Mouse (Mus musculus) olfactory bulb, adult 2 months (tissue): ENCODE data around the gene Gm614. TPM values are rescaled to one million over a fixed set of nuclear protein-coding genes. Genes with fewer than 3 reads are reported as not detected.
A peak's percentile ranks its signal among the peaks of the same experiment; 100 is the strongest.

Experiments used
- H3K27ac ChIP-seq: fragments of 200-500 bp; 2 replicates; pipeline ENCODE4 v1.5.1; 2012; ENCODE audit warnings: low read depth, low read length; ENCODE audit not compliant: insufficient read depth
- H3K4me1 ChIP-seq: fragments of 200-500 bp; 2 replicates; pipeline ENCODE4 v1.6.1; 2012; ENCODE audit warnings: low read length; ENCODE audit not compliant: control insufficient read depth, insufficient read depth
- H3K4me3 ChIP-seq: fragments of 200-500 bp; 2 replicates; pipeline ENCODE4 v1.5.1; 2012; ENCODE audit warnings: mild to moderate bottlenecking, low read depth, low read length, moderate library complexity; ENCODE audit not compliant: insufficient read depth
- CTCF ChIP-seq: fragments of 200-500 bp; IDR thresholded peaks from 2 replicates; pipeline ENCODE4 v1.5.1; 2012; ENCODE audit warnings: low read depth, mild to moderate bottlenecking, low read length, moderate library complexity; ENCODE audit not compliant: insufficient read depth
- POLR2A ChIP-seq: fragments of 200-500 bp; IDR thresholded peaks from 2 replicates; pipeline ENCODE4 v1.6.1; 2012; ENCODE audit warnings: mild to moderate bottlenecking, low read depth, low read length, moderate library complexity; ENCODE audit not compliant: insufficient read depth
- WGBS: fragments of 180-500 bp; shearing (Covaris S2); methylation state at CpG from one replicate; pipeline ENCODE4 v1.1.7; 2018; 5-methylcytosine and 5-hydroxymethylcytosine counted together
- polyA plus RNA-seq: library from polyadenylated mRNA; stranded (reverse); fragments of >200 nt; gene quantifications from 2 replicates; pipeline ENCODE4 v1.2.4, GENCODE M21; 2012; ENCODE audit warnings: low replicate concordance; ENCODE audit not compliant: missing spikeins, insufficient read depth, insufficient read length

Gene Gm614
- polyA plus RNA-seq, 1 experiment: not detected

- TF ChIP-seq POLR2A (no peak), CTCF (no peak)
- Histone ChIP-seq H3K27ac (no peak overlapping the region), H3K4me1 (no peaks in the 10 kb centered on the region), H3K4me3 (no peak overlapping the region)
- 95% methylated on average over 6 of the region's 6 CpGs for WGBS
Observed at GRCm38 (mm10) chrX:101266631-101267030, 2.8 kb upstream of the Gm614 start.

- Histone ChIP-seq H3K4me3 (no peak overlapping the region), H3K4me1 (peaks cover 6% of the 10 kb centered on the region; the same call in 1 of the 2 replicates), H3K27ac (no peak overlapping the region)
- WGBS: 35% methylated on average over 13 of the region's 13 CpGs
- no peak for TF ChIP-seq CTCF
- TF ChIP-seq POLR2A: no peak
Observed at GRCm38 (mm10) chrX:101260441-101261325, 3.1 kb downstream of the Gm614 start.

- TF ChIP-seq POLR2A (no peak), CTCF (no peak)
- peaks cover 9% of the 10 kb centered on the region; the same call in 1 of the 2 replicates for H3K4me1 ChIP-seq
- 85% methylated on average over 13 of the region's 13 CpGs for WGBS
- H3K27ac ChIP-seq: no peak overlapping the region
- H3K4me3 ChIP-seq: no peak overlapping the region
Observed at GRCm38 (mm10) chrX:101256603-101257002, 7.2 kb downstream of the Gm614 start.

GRCm38 (mm10) chrX:101254740-101255139, 9.1 kb downstream of the Gm614 start:
- Histone ChIP-seq H3K27ac (no peak overlapping the region), H3K4me1 (peaks cover 3% of the 10 kb centered on the region; the same call in 1 of the 2 replicates), H3K4me3 (peak overlapping the region; percentile 55)
- TF ChIP-seq CTCF: no peak
- TF ChIP-seq POLR2A: no peak
- 23% methylated on average over 26 of the region's 26 CpGs for WGBS

- WGBS: 17% methylated on average over 47 of the region's 47 CpGs
- Histone ChIP-seq H3K4me3 (peak within 1 kb of the TSS; percentile 55), H3K4me1 (peaks cover 3% of the 10 kb centered on the region; the same call in 1 of the 2 replicates), H3K27ac (no peak within 1 kb of the TSS)
- 0 out of 2 replicates have a peak, but pooled peaks have one; percentile 14 for TF ChIP-seq POLR2A
- TF ChIP-seq CTCF: no peak
Observed at GRCm38 (mm10) chrX:101253952-101254729, 9.7 kb downstream of the Gm614 start, which contains the start of gene Foxo4. Gene Foxo4 (plus strand): TSS chrX:101254528.

GRCm38 (mm10) chrX:101245011-101245410, 18.8 kb downstream of the Gm614 start:
- Histone ChIP-seq H3K4me3 (no peak overlapping the region), H3K27ac (no peak overlapping the region), H3K4me1 (no peaks in the 10 kb centered on the region)
- 36% methylated on average over 1 of the region's 1 CpGs for WGBS
- TF ChIP-seq CTCF (no peak), POLR2A (no peak)

- peak overlapping the region; percentile 30 for H3K4me3 ChIP-seq
- H3K27ac ChIP-seq: peak overlapping the region; percentile 41; the same call in 1 of the 2 replicates
- H3K4me1 ChIP-seq: no peaks in the 10 kb centered on the region
- TF ChIP-seq POLR2A: no peak
- no peak for TF ChIP-seq CTCF
- WGBS: 22% methylated on average over 7 of the region's 7 CpGs
Observed at GRCm38 (mm10) chrX:101222796-101223162, 41.0 kb downstream of the Gm614 start.

- Histone ChIP-seq H3K27ac (peak within 1 kb of the TSS; percentile 85), H3K4me3 (peak within 1 kb of the TSS; percentile 84), H3K4me1 (no peaks in the 10 kb centered on the region)
- WGBS: 28% methylated on average over 55 of the region's 55 CpGs
- 0 out of 2 replicates have a peak, but pooled peaks have one; percentile 17 for TF ChIP-seq POLR2A
- no peak for TF ChIP-seq CTCF
Observed at GRCm38 (mm10) chrX:101221834-101222795, 41.7 kb downstream of the Gm614 start, which contains the start of gene Snx12. Gene Snx12 (minus strand): TSS chrX:101222563.

Other genes starting within 250 kb of the Gm614 start
- not detected in 2 replicates for gene Tex11, start 204.3 kb downstream of the Gm614 start, polyA plus RNA-seq
- not detected in 2 replicates for gene Slc7a3, start 178.0 kb downstream of the Gm614 start, polyA plus RNA-seq
- not detected in 2 replicates for gene Snx12, start 41.4 kb downstream of the Gm614 start, polyA plus RNA-seq
- gene Foxo4, start 9.5 kb downstream of the Gm614 start, polyA plus RNA-seq: not detected in 2 replicates
- gene Il2rg, start 4.3 kb upstream of the Gm614 start, polyA plus RNA-seq: not detected in 2 replicates
- gene Gm20489, start 5.0 kb upstream of the Gm614 start, polyA plus RNA-seq: not detected in 2 replicates
- not detected in 2 replicates for gene Med12, start 10.0 kb upstream of the Gm614 start, polyA plus RNA-seq
- not detected in 2 replicates for gene Nlgn3, start 35.2 kb upstream of the Gm614 start, polyA plus RNA-seq
- gene Gjb1, start 112.4 kb upstream of the Gm614 start, polyA plus RNA-seq: not detected in 2 replicates
- gene Zmym3, start 156.9 kb upstream of the Gm614 start, polyA plus RNA-seq: not detected in 2 replicates
- gene Nono, start 165.3 kb upstream of the Gm614 start, polyA plus RNA-seq: 352 TPM in 1 of 2 replicates, not detected in the other
- gene Itgb1bp2, start 185.1 kb upstream of the Gm614 start, polyA plus RNA-seq: not detected in 2 replicates